Mouse (Mus musculus): ENCODE data around the gene Il9r. TPM values are rescaled to one million over a fixed set of nuclear protein-coding genes. Genes with fewer than 3 reads are reported as not detected.

The Il9r gene
- polyA plus RNA-seq, 1 experiment from 2014 or later, result 0.15 TPM

Other genes with a start within 250 kb of the Il9r start
- 0.25 and 0.39 TPM in 2 replicates for gene 4930524B15Rik, start 234.7 kb downstream of the Il9r start, polyA plus RNA-seq (2015; fragmentation: Nextera tagmentation; extraction: Ambion mirVana)
- gene Nsg2, start 199.8 kb downstream of the Il9r start, polyA plus RNA-seq (2015; fragmentation: Nextera tagmentation; extraction: Ambion mirVana), result 0.88 and 0.97 TPM in 2 replicates
- gene Snrnp25, start 5.1 kb upstream of the Il9r start, polyA plus RNA-seq (2015; fragmentation: Nextera tagmentation; extraction: Ambion mirVana), result 44.9 and 46.7 TPM in 2 replicates
- gene Rhbdf1, start 22.0 kb upstream of the Il9r start, polyA plus RNA-seq (2015; fragmentation: Nextera tagmentation; extraction: Ambion mirVana), result 34.1 and 34.8 TPM in 2 replicates
- 19.7 and 21.2 TPM in 2 replicates for gene Mpg, start 26.2 kb upstream of the Il9r start, polyA plus RNA-seq (2015; fragmentation: Nextera tagmentation; extraction: Ambion mirVana)
- gene Nprl3, start 67.4 kb upstream of the Il9r start, polyA plus RNA-seq (2015; fragmentation: Nextera tagmentation; extraction: Ambion mirVana), result 33.4 and 34.9 TPM in 2 replicates
- 2,385 and 4,851 TPM in 2 replicates for gene Hba-x, start 76.1 kb upstream of the Il9r start, polyA plus RNA-seq (2015; fragmentation: Nextera tagmentation; extraction: Ambion mirVana)
- 17,648 and 28,254 TPM in 2 replicates for gene Hba-a1, start 83.2 kb upstream of the Il9r start, polyA plus RNA-seq (2015; fragmentation: Nextera tagmentation; extraction: Ambion mirVana)
- 9.6 and 10.0 TPM in 2 replicates for gene Hbq1b, start 86.7 kb upstream of the Il9r start, polyA plus RNA-seq (2015; fragmentation: Nextera tagmentation; extraction: Ambion mirVana)
- 42,363 and 67,294 TPM in 2 replicates for gene Hba-a2, start 96.2 kb upstream of the Il9r start, polyA plus RNA-seq (2015; fragmentation: Nextera tagmentation; extraction: Ambion mirVana)
- gene Hbq1a, start 99.8 kb upstream of the Il9r start, polyA plus RNA-seq (2015; fragmentation: Nextera tagmentation; extraction: Ambion mirVana), result 4.6 and 8.0 TPM in 2 replicates
- 11.5 and 12.1 TPM in 2 replicates for gene Sh3pxd2b, start 147.5 kb upstream of the Il9r start, polyA plus RNA-seq (2015; fragmentation: Nextera tagmentation; extraction: Ambion mirVana)